Mouse (Mus musculus): ENCODE measurements around the gene Gm13128.
"Not testable (repeated sequence)": the region's sequence is repeated elsewhere in the genome, so short reads cannot be mapped to it uniquely, and the experiment has no call there.

GRCm38 (mm10) chr4:144299414-144299813, 30.6 kb upstream of the Gm13128 start:
- TF ChIP-seq CTCF (IDR thresholded peaks at IDR 0.05; ENCODE audit: borderline replicate concordance, insufficient read depth, low read length); POLR2A (IDR thresholded peaks at IDR 0.05; ENCODE audit: low read depth, low read length): not testable (repeated sequence)

Data from embryonic fibroblast, embryonic 13.5 days (primary cell).